Mouse (Mus musculus) left cerebral cortex, postnatal 14 days (tissue): ENCODE data around the gene Tob1. TPM values are rescaled to one million over a fixed set of nuclear protein-coding genes. Genes with fewer than 3 reads are reported as not detected.

Source experiments
- DNase-seq, 2 experiments: peaks; one replicate each; pipeline ENCODE4 v3.0.0; 2021 to 2022; ENCODE audit warnings: low spot score in 2 of 2, mixed read lengths in 1 of 2
- intact Hi-C: fragments of 180-260 bp; cut with DNase I; formaldehyde crosslinking; loops from one replicate; pipeline ENCODE4 v1.15.1; 2025
- total RNA-seq, 2 experiments: library from RNA; stranded (reverse); gene quantifications; 2 replicates each; pipeline ENCODE4 v1.2.3; 2021

Gene Tob1
- total RNA-seq, 2 experiments from 2014 or later, result 33.7 to 37.3 TPM

DNA sequence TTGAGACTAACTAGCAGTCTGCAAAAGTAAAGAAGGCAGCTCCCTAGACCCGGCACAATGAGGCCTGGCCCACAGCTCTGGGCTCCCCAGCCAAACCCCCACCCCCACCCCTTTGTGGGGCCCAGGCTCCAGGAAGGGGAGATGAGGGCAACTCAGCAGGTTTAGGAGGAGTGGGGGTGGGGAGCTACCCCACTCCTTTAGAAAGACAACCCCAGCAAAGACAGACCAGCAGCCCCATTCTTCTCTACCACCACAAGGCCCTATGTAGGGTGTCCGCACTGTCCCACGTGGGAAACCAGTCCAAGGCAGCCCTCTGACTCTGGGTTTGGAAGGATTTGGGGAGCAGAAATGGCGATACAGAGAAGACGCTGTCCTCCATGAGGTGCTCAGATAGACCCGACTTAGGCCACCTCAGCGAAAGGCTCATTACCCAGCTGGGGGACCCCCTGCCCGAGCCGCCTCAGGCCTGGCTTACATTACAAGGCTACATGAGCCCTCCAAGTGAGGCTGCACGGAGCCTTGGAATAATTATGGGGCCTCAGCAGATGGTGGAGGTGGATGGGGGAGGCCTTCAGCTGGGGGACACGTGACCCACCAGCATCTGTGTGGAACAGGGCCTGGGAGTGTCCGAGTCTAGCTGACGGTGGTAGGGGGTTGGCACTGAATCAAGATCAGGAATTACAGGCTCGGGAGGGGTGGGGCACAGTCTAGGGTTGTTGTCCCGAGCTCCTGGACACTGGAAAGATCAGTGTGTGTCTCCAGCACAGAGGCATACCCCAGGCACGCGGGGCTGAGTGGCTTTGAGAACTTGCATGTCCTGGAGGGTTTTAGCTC is 34.9 kb downstream of the Tob1 start, which contains the start of gene Wfikkn2:
Gene Wfikkn2 (minus strand): TSS at position 51 of the 834 bp plus-strand sequence.
- intact Hi-C loops, result no loop called here
- peak; percentile 35 to 42 for DNase-seq

DNA sequence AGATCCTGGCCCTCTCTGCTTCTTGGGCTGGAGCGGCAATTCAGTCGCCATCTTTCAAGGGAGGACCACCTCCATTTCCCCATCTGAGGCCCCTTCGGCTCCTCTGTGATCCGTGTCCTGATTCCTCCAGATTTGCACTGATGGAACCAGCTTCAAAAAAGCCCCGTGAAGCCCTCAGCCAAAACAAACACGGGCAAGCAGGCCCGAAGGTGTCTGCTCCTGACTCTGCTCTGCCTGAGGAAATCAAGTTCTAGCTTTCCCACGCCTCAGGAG is 35.5 kb downstream of the Tob1 start:
- intact Hi-C loops, result no loop called here
- DNase-seq, result no peak

DNA sequence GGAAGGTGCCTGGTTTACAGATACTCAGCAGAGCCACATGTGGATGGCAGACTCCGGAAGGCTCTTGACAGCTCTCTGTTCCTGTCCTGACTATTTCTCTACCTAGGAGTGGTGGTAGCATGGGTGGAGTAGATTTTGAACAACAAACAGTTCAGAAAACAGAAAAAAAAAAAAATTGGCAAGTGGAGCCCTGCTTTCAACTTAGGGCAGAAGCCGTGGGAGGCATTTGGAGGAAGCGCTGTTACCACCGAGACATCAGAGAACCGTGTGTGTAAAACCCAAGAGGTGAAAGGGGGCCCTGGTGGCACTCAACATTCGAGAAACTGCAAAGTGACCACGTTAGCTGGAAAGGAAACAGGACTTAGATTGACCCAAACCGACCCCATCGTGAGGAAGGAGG is 41.9 kb downstream of the Tob1 start:
- intact Hi-C loops, result no loop called here
- DNase-seq, result no peak

DNA sequence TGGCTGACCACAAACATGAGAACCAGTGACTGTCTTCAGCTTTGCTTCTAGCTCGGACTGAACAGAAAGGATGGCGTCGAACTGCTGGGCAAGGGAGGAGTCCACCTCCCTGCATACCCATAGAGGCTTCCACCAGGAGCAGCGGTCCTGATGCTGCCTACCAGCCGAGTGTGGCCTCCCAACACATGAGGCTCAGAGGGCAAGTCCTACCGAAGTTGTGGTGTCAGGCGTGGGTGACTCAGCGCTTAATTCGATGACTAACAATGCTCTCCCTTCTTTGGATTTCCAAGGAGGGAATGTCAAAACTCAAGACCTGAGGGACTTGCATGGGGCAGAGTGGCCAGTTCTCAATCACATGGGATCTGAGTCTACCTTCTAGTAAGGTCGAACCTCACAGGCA is 42.4 kb downstream of the Tob1 start:
- DNase-seq, result no peak
- intact Hi-C loops, result no loop called here

DNA sequence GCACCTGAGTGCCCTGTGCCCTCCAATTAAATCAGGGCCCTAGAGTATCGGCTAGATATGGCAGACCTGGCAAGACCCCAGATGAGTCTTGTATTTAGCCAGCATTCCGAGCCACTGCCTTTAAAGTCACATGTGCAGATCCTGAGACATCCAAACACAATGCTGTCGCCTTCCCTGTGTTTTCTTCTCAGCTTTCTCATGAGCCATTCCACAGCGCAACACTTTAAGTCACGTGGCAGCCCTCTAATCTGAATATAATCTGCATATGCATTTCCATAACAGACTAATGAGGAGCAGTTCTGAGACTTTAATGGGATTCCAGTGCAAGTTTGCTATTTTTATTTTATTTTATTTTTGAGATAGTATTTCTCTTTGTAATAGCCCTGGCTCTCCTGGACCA is 44.5 kb downstream of the Tob1 start:
- intact Hi-C loops, result no loop called here
- DNase-seq, result peak in 1 of 2 experiments; percentile 31

DNA sequence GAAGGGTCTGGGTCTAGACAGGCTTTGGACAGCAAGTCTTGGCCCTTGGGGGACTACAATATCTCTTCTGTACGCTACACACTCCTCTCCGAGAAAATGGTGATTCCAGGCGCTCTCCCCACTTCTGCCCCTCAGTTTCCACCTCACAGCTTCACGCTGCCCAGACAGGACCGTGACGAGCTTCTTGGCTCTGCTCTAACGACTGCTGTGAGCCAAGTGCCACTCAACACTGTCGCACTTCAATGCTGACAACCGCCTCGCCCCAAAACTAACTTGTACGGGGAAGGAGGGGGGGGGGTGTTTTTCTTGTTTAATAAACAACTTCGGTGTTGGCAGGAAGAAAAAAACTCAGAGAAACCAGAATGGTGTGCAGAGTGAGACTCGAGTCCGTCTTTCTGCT is 46.7 kb downstream of the Tob1 start:
- DNase-seq, result no peak
- intact Hi-C loops, result no loop called here

DNA sequence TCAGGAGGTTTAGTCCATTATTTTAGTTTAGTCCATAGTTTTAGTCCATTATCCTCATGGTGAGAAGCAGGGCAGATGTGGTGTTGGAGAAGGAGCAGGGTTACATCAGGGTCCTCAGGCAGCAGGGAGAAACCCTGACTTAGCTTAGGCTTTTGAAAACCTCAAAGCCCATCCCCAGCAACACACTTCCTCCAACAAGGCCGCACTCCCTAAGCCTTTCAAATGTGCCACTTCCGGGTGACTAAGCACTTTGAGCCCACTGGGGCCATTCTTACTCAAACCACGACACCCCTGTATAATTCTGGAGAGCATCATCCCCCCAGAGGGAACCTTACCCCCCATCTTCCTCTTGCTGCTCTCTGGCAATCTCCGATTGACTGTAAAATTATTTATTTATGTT is 48.6 kb downstream of the Tob1 start:
- intact Hi-C loops, result no loop called here
- DNase-seq, result no peak

DNA sequence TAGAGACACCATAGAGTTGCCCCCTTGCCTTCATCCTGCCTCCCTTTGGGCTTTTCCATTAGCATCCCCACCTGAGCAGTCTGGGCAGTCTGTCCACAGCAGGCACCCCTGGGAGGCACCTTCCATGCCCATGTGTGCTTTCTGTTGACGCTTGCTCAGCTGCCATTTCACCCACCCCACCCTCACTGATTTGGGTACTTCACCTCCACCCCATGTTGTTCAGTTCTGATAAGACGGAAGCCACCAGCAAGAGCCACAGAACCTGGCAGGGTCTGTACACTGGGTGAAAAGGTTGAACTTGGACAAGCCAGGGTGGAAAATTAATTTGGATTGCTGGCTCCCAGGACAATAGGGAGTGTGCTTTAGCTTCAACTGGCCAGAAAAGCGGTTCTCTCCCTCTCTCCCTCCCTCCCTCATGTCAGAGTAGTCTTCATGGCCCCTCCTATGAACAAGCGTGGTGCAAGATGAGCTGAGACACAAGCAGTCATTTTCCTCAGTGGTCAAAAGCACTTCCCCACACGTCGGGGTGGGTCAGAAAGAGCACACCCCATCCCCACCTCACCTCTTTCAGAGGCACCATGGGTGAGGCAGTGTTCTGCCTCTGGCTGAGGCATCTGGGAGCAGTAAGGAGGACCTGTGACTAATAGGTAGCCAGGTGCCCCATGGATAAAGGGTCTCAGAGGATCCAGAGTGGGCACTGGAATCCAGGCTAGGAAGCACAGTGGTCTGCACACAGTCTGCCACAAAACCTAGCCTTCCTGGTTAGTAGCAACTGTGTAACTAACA is 50.5 kb downstream of the Tob1 start:
- intact Hi-C loops, result no loop called here
- no peak for DNase-seq

Other genes with a start within 250 kb of the Tob1 start
- gene Gm20390, start 243.2 kb upstream of the Tob1 start, total RNA-seq, result 100 to 1,000 TPM; 131 to 161 TPM
- 100 to 1,000 TPM; 104 to 109 TPM for gene Nme1, start 242.9 kb upstream of the Tob1 start, total RNA-seq
- 100 to 1,000 TPM; 257 to 273 TPM for gene Spag9, start 215.4 kb upstream of the Tob1 start, total RNA-seq
- 1 to 10 TPM; 1.4 to 1.8 TPM for gene Wfikkn2, start 34.6 kb downstream of the Tob1 start, total RNA-seq
- not detected for gene Gm21885, start 70.4 kb downstream of the Tob1 start, total RNA-seq
- gene Luc7l3, start 110.5 kb downstream of the Tob1 start, total RNA-seq, result 100 to 1,000 TPM; 117 TPM
- gene Ankrd40, start 116.5 kb downstream of the Tob1 start, total RNA-seq, result 100 to 1,000 TPM; 106 to 108 TPM
- gene Abcc3, start 181.5 kb downstream of the Tob1 start, total RNA-seq, result 1 to 10 TPM; 1.6 to 2.3 TPM